Mouse (Mus musculus): ENCODE results near the gene Zmym2.

DNA sequence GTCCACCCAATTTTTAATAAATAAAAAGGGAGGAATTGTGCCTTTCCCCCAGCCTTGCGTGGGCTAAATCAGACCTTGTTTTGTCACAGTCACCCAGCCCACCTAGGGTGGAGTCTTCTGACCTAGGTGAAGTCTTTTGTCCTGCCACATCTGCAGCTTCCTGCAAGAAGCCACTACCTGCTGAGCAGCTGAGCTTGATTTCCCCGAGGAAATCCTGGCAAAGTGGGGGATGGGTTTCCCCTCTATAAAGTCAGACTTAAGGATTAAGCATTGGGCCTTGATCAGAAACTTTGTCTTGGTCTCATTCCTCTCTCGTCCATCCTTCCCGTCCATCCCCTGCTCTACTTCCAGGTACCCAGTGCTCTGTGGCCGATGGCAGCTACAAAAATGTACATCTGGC is 12.9 kb upstream of the Zmym2 start:
- TF ChIP-seq CTCF (IDR thresholded peaks at IDR 0.05; ENCODE audit: low read depth) (no peak), EP300 (IDR thresholded peaks at IDR 0.05; ENCODE audit: low read depth) (no peak)

Data from liver, postnatal 0 days (tissue).